Mouse (Mus musculus): Measurements from ENCODE around the gene Stard9.

Gene Stard9

GRCm38 (mm10) chr2:120724176-120724575 is 95.3 kb downstream of the Stard9 start:
- no peak for DNase-seq (ENCODE audit: low spot score in 2 of 2)

DNA sequence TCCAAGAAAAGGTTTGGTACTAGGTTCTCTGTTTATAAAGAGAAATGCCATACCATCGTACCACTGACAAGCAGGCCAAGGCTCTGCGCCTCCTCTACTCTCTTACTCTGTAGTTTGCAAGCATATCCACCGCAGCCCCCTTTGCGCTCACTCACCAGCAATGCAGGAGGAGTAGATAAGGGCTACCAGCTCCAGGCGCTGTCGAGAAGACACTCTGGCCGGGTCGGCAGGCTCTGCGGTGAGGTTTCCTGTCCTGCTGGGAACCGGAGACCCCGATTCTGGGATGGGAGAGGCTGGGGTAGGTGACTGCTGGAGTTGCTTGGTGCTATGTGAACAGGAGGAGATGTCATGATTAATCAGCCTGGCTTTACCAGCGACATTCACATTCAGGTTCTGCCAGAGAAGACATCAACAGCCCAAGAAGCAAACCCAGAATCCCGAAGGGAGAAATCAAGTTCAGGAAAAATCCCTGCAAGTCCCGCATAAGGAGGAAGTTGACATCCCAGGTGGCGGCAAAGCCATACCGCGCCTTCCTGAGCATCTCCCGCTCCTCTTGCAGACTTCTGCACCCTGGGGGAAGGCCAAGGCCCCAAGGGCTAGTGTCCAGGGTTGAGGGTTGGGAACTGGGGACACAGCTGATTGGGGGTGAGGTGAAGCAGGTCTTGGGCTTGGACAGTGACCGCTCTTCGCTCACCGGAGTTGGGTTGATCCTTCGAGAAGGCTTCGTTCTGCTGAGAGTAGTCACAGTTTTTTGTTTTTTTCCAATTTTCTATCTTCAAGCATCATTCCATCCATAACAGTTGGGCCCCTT is 101.1 kb downstream of the Stard9 start:
- no peak for DNase-seq (ENCODE audit: low spot score in 2 of 2)

DNA sequence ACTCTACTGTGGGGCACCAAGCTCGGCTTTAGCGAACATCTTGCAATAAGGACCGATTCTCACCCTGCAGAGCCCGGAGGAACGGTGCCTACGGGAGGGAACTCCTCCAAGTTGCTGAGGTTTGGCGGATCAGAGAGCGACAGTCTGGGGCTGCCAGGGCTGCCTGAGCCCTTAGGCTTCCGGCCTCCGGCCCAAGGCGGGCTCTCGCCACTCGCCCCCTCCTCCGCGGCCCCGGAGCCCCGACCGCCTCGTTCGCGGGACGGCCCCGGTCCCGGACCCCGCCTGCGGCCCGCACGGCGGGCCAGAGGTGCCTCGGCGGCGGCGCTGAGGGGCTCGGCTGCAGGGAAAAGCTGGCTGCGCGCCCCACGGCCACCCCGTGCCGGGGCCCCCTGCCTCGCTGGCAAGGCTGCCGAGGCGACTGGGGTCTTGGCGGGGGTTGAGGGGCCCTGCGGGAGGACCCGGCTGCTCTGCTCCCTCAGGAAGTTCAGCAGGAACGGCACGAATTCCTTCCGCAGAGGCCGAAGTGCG is 101.8 kb downstream of the Stard9 start:
- DNase-seq (ENCODE audit: low spot score in 2 of 2): peak in 1 of 2 experiments; percentile 19

GRCm38 (mm10) chr2:120731167-120731862 is 102.4 kb downstream of the Stard9 start:
- peak; percentile 40 to 86 for DNase-seq (ENCODE audit: low spot score in 2 of 2)

GRCm38 (mm10) chr2:120731877-120732530 is 103.1 kb downstream of the Stard9 start:
- no peak for DNase-seq (ENCODE audit: low spot score in 2 of 2)

- no peak for DNase-seq (ENCODE audit: low spot score in 2 of 2)
Observed at GRCm38 (mm10) chr2:120745496-120745895, 116.6 kb downstream of the Stard9 start.

DNA sequence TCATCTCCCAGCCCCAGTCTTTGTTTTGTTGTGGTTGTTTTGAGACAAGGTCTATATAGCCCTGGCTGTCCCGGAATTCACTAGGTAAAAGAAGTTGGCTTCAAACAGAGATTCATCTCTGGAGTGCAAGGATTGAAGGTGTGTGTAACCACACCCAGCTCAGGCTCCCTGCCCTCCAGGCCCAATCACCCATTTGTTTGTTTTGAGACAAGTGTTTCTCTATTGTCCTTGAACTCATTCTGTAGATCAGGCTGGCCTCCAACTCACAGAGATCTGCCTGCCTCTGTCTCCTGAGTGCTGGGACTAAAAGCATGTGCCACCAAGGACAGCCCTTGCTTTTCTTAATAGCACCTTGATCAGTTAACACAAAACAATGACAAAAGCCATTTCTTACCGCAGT is 119.1 kb downstream of the Stard9 start:
- no peak for DNase-seq (ENCODE audit: low spot score in 2 of 2)

GRCm38 (mm10) chr2:120761922-120762321 is 133.0 kb downstream of the Stard9 start:
- DNase-seq (ENCODE audit: low spot score in 2 of 2): no peak

- peak; percentile 11 to 53 for DNase-seq (ENCODE audit: low spot score in 2 of 2)
Observed at GRCm38 (mm10) chr2:120770265-120770935, 141.5 kb downstream of the Stard9 start.
